Mouse (Mus musculus): Measurements from ENCODE around the gene Gm49342. TPM values are rescaled to one million over a fixed set of nuclear protein-coding genes. Genes with fewer than 3 reads are reported as not detected.
A peak's percentile ranks its signal among the peaks of the same experiment; 100 is the strongest.
"Not testable (repeated sequence)": the region's sequence is repeated elsewhere in the genome, so short reads cannot be mapped to it uniquely, and the experiment has no call there.

Gm49342 gene
- polyA plus RNA-seq, 1 experiment from 2014 or later: not detected

GRCm38 (mm10) chr14:50923437-50923836, 20.9 kb upstream of the Gm49342 start:
- H3K27me3 ChIP-seq, ATAC-seq, H3K27ac ChIP-seq, H3K9me3 ChIP-seq: not testable (repeated sequence)
- Histone ChIP-seq H3K4me2 (replicated peaks) (peak overlapping the region; percentile 70), H3K4me3 (replicated peaks) (peak overlapping the region; percentile 66), H3K9ac (replicated peaks) (peak overlapping the region; percentile 79; the same call in 1 of the 2 replicates), H3K36me3 (peaks cover 39% of the 10 kb centered on the region), H3K4me1 (replicated peaks) (peaks cover 30% of the 10 kb centered on the region)
- 86% methylated on average over 1 of the region's 1 CpGs for WGBS

GRCm38 (mm10) chr14:50924281-50925064, 19.8 kb upstream of the Gm49342 start, which contains the start of the genes Osgep and Apex1:
Gene Osgep, minus strand, starts transcription at chr14:50924893.
Gene Apex1, plus strand, starts transcription at chr14:50924968.
- under 1% methylated on average over 57 of the region's 57 CpGs for WGBS
- Histone ChIP-seq H3K36me3 (peaks cover 42% of the 10 kb centered on the region), H3K27ac (peak within 1 kb of the TSS; percentile 86), H3K4me2 (replicated peaks) (peak within 1 kb of the TSS; percentile 88), H3K9ac (replicated peaks) (peak within 1 kb of the TSS; percentile 79), H3K27me3 (no peaks in the 10 kb centered on the region), H3K4me3 (replicated peaks) (peak within 1 kb of the TSS; percentile 66), H3K9me3 (no peaks in the 10 kb centered on the region), H3K4me1 (replicated peaks) (peaks cover 37% of the 10 kb centered on the region)
- ATAC-seq: peak; percentile 97

- no peaks in the 10 kb centered on the region for H3K9me3 ChIP-seq
- peaks cover 45% of the 10 kb centered on the region for H3K4me1 ChIP-seq (replicated peaks)
- no peaks in the 10 kb centered on the region for H3K27me3 ChIP-seq
- peak overlapping the region; percentile 86 for H3K27ac ChIP-seq
- peak overlapping the region; percentile 79 for H3K9ac ChIP-seq (replicated peaks)
- peak; percentile 2; the same call in 1 of the 2 replicates for ATAC-seq
- under 1% methylated on average over 38 of the region's 38 CpGs for WGBS
- H3K4me3 ChIP-seq (replicated peaks): peak overlapping the region; percentile 66
- peaks cover 35% of the 10 kb centered on the region for H3K36me3 ChIP-seq
- H3K4me2 ChIP-seq (replicated peaks): peak overlapping the region; percentile 88
These were observed 19.0 kb upstream of the Gm49342 start for GRCm38 (mm10) chr14:50925111-50925920.

- Histone ChIP-seq H3K9ac (replicated peaks) (no peak overlapping the region), H3K4me2 (replicated peaks) (no peak overlapping the region), H3K4me1 (replicated peaks) (peaks cover 49% of the 10 kb centered on the region), H3K36me3 (peaks cover 33% of the 10 kb centered on the region), H3K27me3 (no peaks in the 10 kb centered on the region), H3K4me3 (replicated peaks) (no peak overlapping the region), H3K27ac (no peak overlapping the region), H3K9me3 (no peaks in the 10 kb centered on the region)
- 82% methylated on average over 3 of the region's 3 CpGs for WGBS
- ATAC-seq: no peak
These were observed 17.0 kb upstream of the Gm49342 start for GRCm38 (mm10) chr14:50927366-50927765.

GRCm38 (mm10) chr14:50929951-50930350, 14.4 kb upstream of the Gm49342 start:
- H3K9ac ChIP-seq (replicated peaks): peak overlapping the region; percentile 99
- peaks cover 40% of the 10 kb centered on the region for H3K4me1 ChIP-seq (replicated peaks)
- no peaks in the 10 kb centered on the region for H3K27me3 ChIP-seq
- H3K9me3 ChIP-seq: no peaks in the 10 kb centered on the region
- H3K27ac ChIP-seq: peak overlapping the region; percentile 86
- no peak for ATAC-seq
- peak overlapping the region; percentile 99 for H3K4me3 ChIP-seq (replicated peaks)
- H3K36me3 ChIP-seq: peaks cover 33% of the 10 kb centered on the region
- 15% methylated on average over 10 of the region's 10 CpGs for WGBS
- H3K4me2 ChIP-seq (replicated peaks): peak overlapping the region; percentile 93

- Histone ChIP-seq H3K9ac (replicated peaks) (peak overlapping the region; percentile 99), H3K4me3 (replicated peaks) (peak overlapping the region; percentile 99), H3K4me2 (replicated peaks) (peak overlapping the region; percentile 93), H3K4me1 (replicated peaks) (peaks cover 40% of the 10 kb centered on the region), H3K27me3 (no peaks in the 10 kb centered on the region), H3K27ac (peak overlapping the region; percentile 86), H3K36me3 (peaks cover 33% of the 10 kb centered on the region), H3K9me3 (no peaks in the 10 kb centered on the region)
- peak; percentile 63 for ATAC-seq
- WGBS: under 1% methylated on average over 38 of the region's 38 CpGs
These were observed 14.0 kb upstream of the Gm49342 start for GRCm38 (mm10) chr14:50930377-50930753.

- H3K27me3 ChIP-seq: no peaks in the 10 kb centered on the region
- ATAC-seq: peak; percentile 99
- H3K4me1 ChIP-seq (replicated peaks): peaks cover 35% of the 10 kb centered on the region
- under 1% methylated on average over 68 of the region's 68 CpGs for WGBS
- H3K9me3 ChIP-seq: no peaks in the 10 kb centered on the region
- peak within 1 kb of the TSS; percentile 86 for H3K27ac ChIP-seq
- peak within 1 kb of the TSS; percentile 99 for H3K9ac ChIP-seq (replicated peaks)
- H3K4me2 ChIP-seq (replicated peaks): peak within 1 kb of the TSS; percentile 93
- H3K36me3 ChIP-seq: peaks cover 33% of the 10 kb centered on the region
- peak within 1 kb of the TSS; percentile 99 for H3K4me3 ChIP-seq (replicated peaks)
These were observed 13.4 kb upstream of the Gm49342 start, which contains the start of the genes Pip4p1 and Pnp for GRCm38 (mm10) chr14:50930754-50931492. Gene Pip4p1, minus strand, starts transcription at chr14:50930856. Gene Pnp, plus strand, starts transcription at chr14:50931082.

GRCm38 (mm10) chr14:50931493-50932020, 12.8 kb upstream of the Gm49342 start:
- H3K27ac ChIP-seq: peak overlapping the region; percentile 81
- H3K36me3 ChIP-seq: peaks cover 28% of the 10 kb centered on the region
- H3K27me3 ChIP-seq: no peaks in the 10 kb centered on the region
- peak overlapping the region; percentile 99 for H3K4me3 ChIP-seq (replicated peaks)
- WGBS: 14% methylated on average over 12 of the region's 12 CpGs
- no peaks in the 10 kb centered on the region for H3K9me3 ChIP-seq
- peaks cover 28% of the 10 kb centered on the region for H3K4me1 ChIP-seq (replicated peaks)
- no peak for ATAC-seq
- H3K4me2 ChIP-seq (replicated peaks): peak overlapping the region; percentile 56
- H3K9ac ChIP-seq (replicated peaks): peak overlapping the region; percentile 47

- H3K27ac ChIP-seq: no peak overlapping the region
- ATAC-seq: no peak
- no peaks in the 10 kb centered on the region for H3K9me3 ChIP-seq
- peaks cover under 1% of the 10 kb centered on the region; the same call in 1 of the 2 replicates for H3K4me1 ChIP-seq (replicated peaks)
- H3K36me3 ChIP-seq: no peaks in the 10 kb centered on the region
- H3K9ac ChIP-seq (replicated peaks): no peak overlapping the region
- no peak overlapping the region for H3K4me3 ChIP-seq (replicated peaks)
- H3K4me2 ChIP-seq (replicated peaks): no peak overlapping the region
- WGBS: 61% methylated on average over 1 of the region's 1 CpGs
- H3K27me3 ChIP-seq: no peaks in the 10 kb centered on the region
These were observed 7.7 kb upstream of the Gm49342 start for GRCm38 (mm10) chr14:50936649-50937048.

- Histone ChIP-seq H3K4me1 (replicated peaks) (no peaks in the 10 kb centered on the region), H3K4me2 (replicated peaks) (no peak overlapping the region), H3K36me3 (no peaks in the 10 kb centered on the region), H3K9ac (replicated peaks) (no peak overlapping the region), H3K27ac (no peak overlapping the region), H3K9me3 (no peaks in the 10 kb centered on the region), H3K4me3 (replicated peaks) (no peak overlapping the region), H3K27me3 (no peaks in the 10 kb centered on the region)
- WGBS: 87% methylated on average over 3 of the region's 3 CpGs
- no peak for ATAC-seq
These were observed 6.0 kb upstream of the Gm49342 start for GRCm38 (mm10) chr14:50938119-50938908.

Data from midbrain, embryonic 13.5 days (tissue).